Mouse (Mus musculus): ENCODE data around the gene Rbm20. TPM values are rescaled to one million over a fixed set of nuclear protein-coding genes. Genes with fewer than 3 reads are reported as not detected.
"Not testable (repeated sequence)": the region's sequence is repeated elsewhere in the genome, so short reads cannot be mapped to it uniquely, and the experiment has no call there.

Rbm20 gene
- total RNA-seq, 2 experiments from 2014 or later, result 1.4 to 2.1 TPM

- no peak for DNase-seq
Measured at GRCm38 (mm10) chr19:53791751-53792720, 114.9 kb downstream of the Rbm20 start.

GRCm38 (mm10) chr19:53792976-53793897, 116.1 kb downstream of the Rbm20 start:
- DNase-seq, result no peak

- DNase-seq, result no peak
Measured at GRCm38 (mm10) chr19:53793994-53794890, 117.1 kb downstream of the Rbm20 start.

GRCm38 (mm10) chr19:53794996-53795395, 117.9 kb downstream of the Rbm20 start:
- no peak for DNase-seq

GRCm38 (mm10) chr19:53796020-53796419, 118.9 kb downstream of the Rbm20 start:
- DNase-seq, result no peak

GRCm38 (mm10) chr19:53797770-53798169, 120.7 kb downstream of the Rbm20 start:
- DNase-seq, result no peak

- no peak for DNase-seq
Measured at GRCm38 (mm10) chr19:53799885-53800284, 122.8 kb downstream of the Rbm20 start.

- DNase-seq, result peak; percentile 79
Measured at GRCm38 (mm10) chr19:53800365-53800999, 123.4 kb downstream of the Rbm20 start.

GRCm38 (mm10) chr19:53801380-53801779, 124.3 kb downstream of the Rbm20 start:
- DNase-seq, result no peak

- peak in 1 of 2 experiments; percentile 40 for DNase-seq
Measured at GRCm38 (mm10) chr19:53801789-53802683, 124.9 kb downstream of the Rbm20 start.

GRCm38 (mm10) chr19:53803954-53804353, 126.8 kb downstream of the Rbm20 start:
- DNase-seq, result peak in 1 of 2 experiments; percentile 33

GRCm38 (mm10) chr19:53805063-53805462, 128.0 kb downstream of the Rbm20 start:
- no peak for DNase-seq

- no peak for DNase-seq
Measured at GRCm38 (mm10) chr19:53806126-53806525, 129.0 kb downstream of the Rbm20 start.

- DNase-seq, result not testable (repeated sequence)
Measured at GRCm38 (mm10) chr19:53806526-53807275, 129.6 kb downstream of the Rbm20 start.

GRCm38 (mm10) chr19:53807276-53807801, 130.2 kb downstream of the Rbm20 start:
- DNase-seq, result no peak

- no peak for DNase-seq
Measured at GRCm38 (mm10) chr19:53808041-53808777, 131.1 kb downstream of the Rbm20 start.

GRCm38 (mm10) chr19:53809185-53809861, 132.2 kb downstream of the Rbm20 start:
- DNase-seq, result no peak

All from adrenal gland, postnatal 36 days (tissue).